Mouse (Mus musculus) olfactory bulb, adult 2 months (tissue): ENCODE measurements around the gene Traf3ip2.

Experiments used
- CTCF ChIP-seq: fragments of 200-500 bp; IDR thresholded peaks from 2 replicates; pipeline ENCODE4 v1.5.1; 2012; ENCODE audit warnings: low read depth, mild to moderate bottlenecking, low read length, moderate library complexity; ENCODE audit not compliant: insufficient read depth
- POLR2A ChIP-seq: fragments of 200-500 bp; IDR thresholded peaks from 2 replicates; pipeline ENCODE4 v1.6.1; 2012; ENCODE audit warnings: mild to moderate bottlenecking, low read depth, low read length, moderate library complexity; ENCODE audit not compliant: insufficient read depth

GRCm38 (mm10) chr10:39616230-39616590, 3.5 kb downstream of the Traf3ip2 start:
- TF ChIP-seq POLR2A (no peak), CTCF (no peak)
